Mouse (Mus musculus) midbrain, postnatal 0 days (tissue): ENCODE measurements around the gene Tcp11x2. TPM values are rescaled to one million over a fixed set of nuclear protein-coding genes. Genes with fewer than 3 reads are reported as not detected.

Experiments used
- ATAC-seq: fragments of 200-750 bp; cut with Nextera tagmentation; 2 replicates; pipeline ENCODE4 v1.8.0; 2017; ENCODE audit warnings: moderate number of reproducible peaks, mild to moderate bottlenecking, moderate TSS enrichment, moderate library complexity; ENCODE audit not compliant: low FRiP score
- DNase-seq: peaks from one replicate; pipeline ENCODE4 v3.0.0-alpha.2; 2015; ENCODE audit warnings: low spot score
- H3K27ac ChIP-seq: fragments of 300-500 bp; sonication (generic); 2 replicates; pipeline ENCODE4 v1.5.1; 2014; ENCODE audit warnings: low read depth, mild to moderate bottlenecking, low read length, mixed read lengths
- H3K27me3 ChIP-seq: fragments of 300-500 bp; sonication (generic); 2 replicates; pipeline ENCODE4 v1.6.1; 2014; ENCODE audit warnings: low read length, control low read depth, mixed read lengths; ENCODE audit not compliant: insufficient read depth
- H3K36me3 ChIP-seq: fragments of 300-500 bp; sonication (generic); 2 replicates; pipeline ENCODE4 v1.6.1; 2014; ENCODE audit warnings: low read length, control low read depth, mixed read lengths; ENCODE audit not compliant: insufficient read depth
- H3K4me1 ChIP-seq: fragments of 300-500 bp; sonication (generic); 2 replicates; pipeline ENCODE4 v1.6.1; 2014; ENCODE audit warnings: mild to moderate bottlenecking, control low read depth, antibody characterized with exemption, low read length, mixed read lengths; ENCODE audit not compliant: insufficient read depth
- H3K4me2 ChIP-seq: fragments of 300-500 bp; sonication (generic); 2 replicates; pipeline ENCODE4 v1.6.1; 2014; ENCODE audit warnings: low read depth, mild to moderate bottlenecking, low read length, mixed read lengths; ENCODE audit not compliant: poor library complexity, severe bottlenecking
- H3K4me3 ChIP-seq: fragments of 300-500 bp; sonication (generic); 2 replicates; pipeline ENCODE4 v1.5.1; 2014; ENCODE audit warnings: low read depth, mild to moderate bottlenecking, low read length, moderate library complexity
- H3K9ac ChIP-seq: fragments of 300-500 bp; sonication (generic); replicated peaks from 2 replicates; pipeline ENCODE4 v1.6.1; 2014; ENCODE audit warnings: mild to moderate bottlenecking, low read length, moderate library complexity, mixed read lengths; ENCODE audit not compliant: poor library complexity, severe bottlenecking
- H3K9me3 ChIP-seq: fragments of 300-500 bp; sonication (generic); 2 replicates; pipeline ENCODE4 v1.6.1; 2016; ENCODE audit warnings: low read length, control low read depth
- CTCF ChIP-seq: IDR thresholded peaks from 2 replicates; pipeline ENCODE4 v1.5.1; 2016; ENCODE audit warnings: antibody characterized with exemption, mild to moderate bottlenecking
- WGBS: fragments of 180-500 bp; shearing (Covaris S2); extraction: QIAGEN DNeasy Blood & Tissue Kit; methylation state at CpG from one replicate; pipeline ENCODE4 v1.1.7; 2014; 5-methylcytosine and 5-hydroxymethylcytosine counted together
- polyA plus RNA-seq: library from polyadenylated mRNA; unstranded; fragments of >200 nt; fragmentation: Nextera tagmentation; extraction: Ambion mirVana; gene quantifications from 2 replicates; pipeline ENCODE4 v1.2.1, GENCODE M21; 2015
- total RNA-seq: library from RNA; depleted of rRNA; stranded (reverse); fragments of >200 nt; gene quantifications from 2 replicates; pipeline ENCODE4 v1.2.3, GENCODE M21; 2014; rRNA removed

Gene Tcp11x2
- total RNA-seq (not detected in 2 replicates), polyA plus RNA-seq (0.09 TPM in 1 of 2 replicates, not detected in the other)

DNA sequence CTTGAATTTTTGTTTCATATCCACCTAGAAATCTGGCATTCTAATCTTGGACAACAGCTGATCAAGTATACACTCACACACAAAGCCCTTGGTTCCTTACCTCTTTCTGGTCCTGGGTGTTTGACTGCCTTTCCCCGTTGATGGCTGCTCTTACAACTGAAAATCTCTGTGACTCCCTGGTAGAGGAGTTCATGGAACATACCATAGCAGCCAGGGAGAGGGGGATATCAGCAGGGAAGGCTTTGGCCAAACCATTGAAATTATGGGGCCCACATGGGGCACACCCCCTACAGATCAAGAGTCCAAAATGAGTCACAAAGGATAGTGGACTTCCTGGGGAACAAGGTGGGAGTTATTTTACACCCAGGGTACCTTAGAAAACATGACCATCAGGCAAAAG, at the start of gene Tcp11x2:
Gene Tcp11x2 (minus strand): TSS at position 158 of the 400 bp plus-strand sequence.
- WGBS: 65% methylated on average over 1 of the region's 1 CpGs
- Histone ChIP-seq H3K9me3 (no peaks in the 10 kb centered on the region), H3K27ac (no peak within 1 kb of the TSS), H3K9ac (no peak within 1 kb of the TSS), H3K27me3 (no peaks in the 10 kb centered on the region), H3K4me2 (no peak within 1 kb of the TSS), H3K4me1 (no peaks in the 10 kb centered on the region), H3K36me3 (no peaks in the 10 kb centered on the region), H3K4me3 (no peak within 1 kb of the TSS)
- no peak for DNase-seq
- no peak for ATAC-seq
- no peak for TF ChIP-seq CTCF

GRCm38 (mm10) chrX:135743056-135743355, 49.4 kb upstream of the Tcp11x2 start:
- DNase-seq: peak; percentile 39
- H3K9me3 ChIP-seq: no peaks in the 10 kb centered on the region
- no peaks in the 10 kb centered on the region for H3K4me1 ChIP-seq
- peak; percentile 66 for ATAC-seq
- H3K36me3 ChIP-seq: no peaks in the 10 kb centered on the region
- no peaks in the 10 kb centered on the region; the same call in 1 of the 2 replicates for H3K27me3 ChIP-seq
- WGBS: 26% methylated on average over 7 of the region's 7 CpGs
- peak overlapping the region; percentile 46 for H3K4me2 ChIP-seq
- H3K27ac ChIP-seq: peak overlapping the region; percentile 88
- H3K9ac ChIP-seq: peak overlapping the region; percentile 81
- H3K4me3 ChIP-seq: peak overlapping the region; percentile 56
- peak; percentile 50 for TF ChIP-seq CTCF

GRCm38 (mm10) chrX:135742304-135743055, 48.9 kb upstream of the Tcp11x2 start, which contains the start of the genes Armcx5 and Gprasp1:
TSS of gene Armcx5 (plus strand) at chrX:135742733.
TSS of gene Gprasp1 (plus strand) at chrX:135742733.
- Histone ChIP-seq H3K27ac (peak within 1 kb of the TSS; percentile 88), H3K4me2 (peak within 1 kb of the TSS; percentile 46), H3K4me3 (peak within 1 kb of the TSS; percentile 56), H3K36me3 (no peaks in the 10 kb centered on the region), H3K9me3 (no peaks in the 10 kb centered on the region), H3K4me1 (no peaks in the 10 kb centered on the region), H3K9ac (peak within 1 kb of the TSS; percentile 81), H3K27me3 (no peaks in the 10 kb centered on the region; the same call in 1 of the 2 replicates)
- DNase-seq (peak; percentile 97), ATAC-seq (peak; percentile 96)
- TF ChIP-seq CTCF: no peak
- WGBS: 20% methylated on average over 47 of the region's 48 CpGs

GRCm38 (mm10) chrX:135738730-135739520, 45.3 kb upstream of the Tcp11x2 start:
- Histone ChIP-seq H3K9me3 (no peaks in the 10 kb centered on the region), H3K9ac (no peak overlapping the region), H3K4me1 (no peaks in the 10 kb centered on the region), H3K27me3 (no peaks in the 10 kb centered on the region; the same call in 1 of the 2 replicates), H3K4me3 (no peak overlapping the region), H3K4me2 (no peak overlapping the region), H3K36me3 (no peaks in the 10 kb centered on the region), H3K27ac (no peak overlapping the region)
- no peak for ATAC-seq
- TF ChIP-seq CTCF: no peak
- no peak for DNase-seq
- 91% methylated on average over 2 of the region's 2 CpGs for WGBS

DNA sequence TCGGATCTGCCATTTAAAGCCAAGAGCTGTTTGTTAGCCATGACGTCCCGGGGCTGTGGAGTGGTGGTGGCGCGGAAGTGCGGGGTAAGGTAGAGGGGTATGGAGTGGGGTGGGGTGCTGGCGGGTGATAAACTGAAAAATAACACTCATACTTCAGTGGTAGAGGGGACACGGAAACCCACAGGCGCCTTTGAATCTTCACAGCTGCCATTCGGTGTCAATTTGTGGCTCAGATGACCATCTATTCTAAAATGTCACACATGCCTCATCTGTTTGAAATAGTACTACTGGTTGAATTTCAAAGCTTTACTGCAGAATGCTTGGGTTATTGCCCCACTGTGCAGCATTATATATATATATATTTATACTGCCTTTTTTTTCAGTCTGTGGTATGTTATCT, 31.6 kb upstream of the Tcp11x2 start, which contains the start of gene Tmsb15a:
Gene Tmsb15a (minus strand): TSS at position 101 of the 400 bp plus-strand sequence.
- no peak within 1 kb of the TSS for H3K27ac ChIP-seq
- H3K9me3 ChIP-seq: no peaks in the 10 kb centered on the region
- ATAC-seq: no peak
- DNase-seq: no peak
- no peaks in the 10 kb centered on the region for H3K27me3 ChIP-seq
- 91% methylated on average over 10 of the region's 10 CpGs for WGBS
- H3K4me1 ChIP-seq: no peaks in the 10 kb centered on the region
- H3K4me2 ChIP-seq: no peak within 1 kb of the TSS
- no peak within 1 kb of the TSS for H3K4me3 ChIP-seq
- no peaks in the 10 kb centered on the region for H3K36me3 ChIP-seq
- H3K9ac ChIP-seq: no peak within 1 kb of the TSS
- TF ChIP-seq CTCF: no peak
